Mouse (Mus musculus) heart, adult 10 weeks (tissue): Measurements from ENCODE around the gene Creb5. TPM values are rescaled to one million over a fixed set of nuclear protein-coding genes. Genes with fewer than 3 reads are reported as not detected.

ENCODE experiments used
- polyA plus RNA-seq: library from polyadenylated mRNA; stranded (reverse); fragments of 350-450 nt; fragmentation: Illumina TruSeq; extraction: RNeasy Lipid Tissue Mini Kit (QIAGEN cat#74804); gene quantifications from one replicate; pipeline ENCODE4 v1.2.3, GENCODE M21; 2014; ENCODE audit warnings: low read depth, low replicate concordance

Creb5 gene
- polyA plus RNA-seq, result 2.6 TPM

GRCm38 (mm10) chr6:53287038-53287561, at the start of gene Creb5:
Gene Creb5 (plus strand): TSS chr6:53287270.

Other genes starting within 250 kb of the Creb5 start
- gene Jazf1, start 218.6 kb upstream of the Creb5 start, polyA plus RNA-seq, result 1.8 TPM